Mouse (Mus musculus): Measurements from ENCODE around the gene Fat1. TPM values are rescaled to one million over a fixed set of nuclear protein-coding genes. Genes with fewer than 3 reads are reported as not detected.

Gene Fat1
- total and polyA plus RNA-seq, 3 experiments, result 0.33 TPM; not detected in 2

- TF ChIP-seq TAL1 (conservative IDR thresholded peaks at IDR 0.05; ENCODE audit: low read depth, low read length) (no peak), GATA2 (IDR thresholded peaks at IDR 0.05; ENCODE audit: borderline replicate concordance, low read depth, low read length) (no peak), POLR2AphosphoS5 (IDR thresholded peaks at IDR 0.05; ENCODE audit: insufficient replicate concordance, low read depth, low read length) (no peak), GATA1 (IDR thresholded peaks at IDR 0.05; ENCODE audit: borderline replicate concordance, low read length) (no peak), CTCF (IDR thresholded peaks at IDR 0.05; ENCODE audit: low read depth, low read length) (no peak)
- no peak overlapping the region for H3K4me3 ChIP-seq (ENCODE audit: low read depth, low read length)
- H3K9me3 ChIP-seq (replicated peaks), result peaks cover 36% of the 10 kb centered on the region
- ATAC-seq (ENCODE audit: extremely low read depth, insufficient number of reproducible peaks, low FRiP score, poor library complexity, severe bottlenecking) (no peak), DNase-seq (ENCODE audit: low spot score) (no peak)
- no peaks in the 10 kb centered on the region for H3K4me1 ChIP-seq (ENCODE audit: insufficient read depth, low read depth, low read length)
- no peaks in the 10 kb centered on the region for H3K36me3 ChIP-seq (replicated peaks)
- H3K27me3 ChIP-seq (ENCODE audit: insufficient read depth, low read length), result no peaks in the 10 kb centered on the region
Observed at GRCm38 (mm10) chr8:44970093-44970492, 34.8 kb downstream of the Fat1 start.

GRCm38 (mm10) chr8:44971346-44971745 is 36.1 kb downstream of the Fat1 start:
- Histone ChIP-seq H3K4me3 (ENCODE audit: low read depth, low read length) (no peak overlapping the region), H3K9me3 (replicated peaks) (peaks cover 39% of the 10 kb centered on the region), H3K4me1 (ENCODE audit: insufficient read depth, low read depth, low read length) (no peaks in the 10 kb centered on the region), H3K36me3 (replicated peaks) (no peaks in the 10 kb centered on the region), H3K27me3 (ENCODE audit: insufficient read depth, low read length) (no peaks in the 10 kb centered on the region)
- TF ChIP-seq POLR2AphosphoS5 (IDR thresholded peaks at IDR 0.05; ENCODE audit: insufficient replicate concordance, low read depth, low read length), result no peak
- TF ChIP-seq CTCF (IDR thresholded peaks at IDR 0.05; ENCODE audit: low read depth, low read length), result no peak
- TF ChIP-seq TAL1 (conservative IDR thresholded peaks at IDR 0.05; ENCODE audit: low read depth, low read length), result no peak
- no peak for TF ChIP-seq GATA1 (IDR thresholded peaks at IDR 0.05; ENCODE audit: borderline replicate concordance, low read length)
- no peak for TF ChIP-seq GATA2 (IDR thresholded peaks at IDR 0.05; ENCODE audit: borderline replicate concordance, low read depth, low read length)
- ATAC-seq (ENCODE audit: extremely low read depth, insufficient number of reproducible peaks, low FRiP score, poor library complexity, severe bottlenecking) (no peak), DNase-seq (ENCODE audit: low spot score) (no peak)

GRCm38 (mm10) chr8:44971964-44972363 is 36.7 kb downstream of the Fat1 start:
- Histone ChIP-seq H3K9me3 (replicated peaks) (peaks cover 46% of the 10 kb centered on the region), H3K27me3 (ENCODE audit: insufficient read depth, low read length) (no peaks in the 10 kb centered on the region), H3K4me1 (ENCODE audit: insufficient read depth, low read depth, low read length) (no peaks in the 10 kb centered on the region), H3K4me3 (ENCODE audit: low read depth, low read length) (no peak overlapping the region), H3K36me3 (replicated peaks) (no peaks in the 10 kb centered on the region)
- ATAC-seq (ENCODE audit: extremely low read depth, insufficient number of reproducible peaks, low FRiP score, poor library complexity, severe bottlenecking) (no peak), DNase-seq (ENCODE audit: low spot score) (no peak)
- TF ChIP-seq TAL1 (conservative IDR thresholded peaks at IDR 0.05; ENCODE audit: low read depth, low read length) (no peak), GATA1 (IDR thresholded peaks at IDR 0.05; ENCODE audit: borderline replicate concordance, low read length) (no peak), GATA2 (IDR thresholded peaks at IDR 0.05; ENCODE audit: borderline replicate concordance, low read depth, low read length) (no peak), POLR2AphosphoS5 (IDR thresholded peaks at IDR 0.05; ENCODE audit: insufficient replicate concordance, low read depth, low read length) (no peak), CTCF (IDR thresholded peaks at IDR 0.05; ENCODE audit: low read depth, low read length) (no peak)

DNA sequence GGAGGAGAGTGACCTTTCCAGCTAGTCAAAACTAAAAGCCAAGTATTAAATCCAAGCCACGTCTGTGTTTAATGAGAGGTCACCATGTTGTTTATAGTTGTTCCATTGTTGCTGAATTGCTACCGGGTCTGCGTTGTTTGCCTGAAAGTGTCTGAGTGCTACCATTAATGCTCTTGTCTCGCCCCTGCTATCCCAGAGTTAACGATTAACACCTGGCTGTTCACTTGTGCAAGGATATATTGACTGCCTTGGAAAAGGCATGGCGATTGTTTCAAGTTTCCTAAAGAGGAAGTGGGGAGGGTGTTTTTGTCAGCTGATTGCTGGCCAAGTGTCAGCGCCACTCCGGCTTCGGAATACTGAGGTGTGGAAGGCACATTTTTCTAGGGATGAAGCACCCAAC is 39.9 kb downstream of the Fat1 start:
- Histone ChIP-seq H3K27me3 (ENCODE audit: insufficient read depth, low read length) (no peaks in the 10 kb centered on the region), H3K4me3 (ENCODE audit: low read depth, low read length) (no peak overlapping the region), H3K9me3 (replicated peaks) (peaks cover 54% of the 10 kb centered on the region), H3K36me3 (replicated peaks) (no peaks in the 10 kb centered on the region), H3K4me1 (ENCODE audit: insufficient read depth, low read depth, low read length) (no peaks in the 10 kb centered on the region)
- TF ChIP-seq TAL1 (conservative IDR thresholded peaks at IDR 0.05; ENCODE audit: low read depth, low read length) (no peak), GATA1 (IDR thresholded peaks at IDR 0.05; ENCODE audit: borderline replicate concordance, low read length) (no peak)
- ATAC-seq (ENCODE audit: extremely low read depth, insufficient number of reproducible peaks, low FRiP score, poor library complexity, severe bottlenecking), result no peak
- DNase-seq (ENCODE audit: low spot score), result no peak

DNA sequence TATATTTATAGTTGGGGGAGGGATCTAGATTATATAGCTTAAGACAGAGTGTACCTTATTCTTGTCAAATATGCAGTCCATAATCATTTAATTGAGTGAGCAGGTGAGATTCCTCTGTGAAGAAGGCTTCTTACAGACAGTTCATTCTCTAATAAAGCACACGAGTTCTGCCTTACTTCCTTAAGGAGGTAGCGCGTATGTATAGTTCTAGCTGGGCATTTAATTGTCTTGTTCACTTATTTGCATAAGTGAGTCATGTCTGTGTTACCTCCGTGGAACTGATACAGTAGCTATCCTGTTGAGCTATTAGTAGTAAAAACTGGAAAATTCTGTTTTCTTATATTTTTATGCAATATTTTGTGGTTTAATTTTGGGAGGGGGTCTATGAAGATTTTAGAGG is 40.4 kb downstream of the Fat1 start:
- DNase-seq (ENCODE audit: low spot score), result no peak
- no peaks in the 10 kb centered on the region for H3K4me1 ChIP-seq (ENCODE audit: insufficient read depth, low read depth, low read length)
- no peak for ATAC-seq (ENCODE audit: extremely low read depth, insufficient number of reproducible peaks, low FRiP score, poor library complexity, severe bottlenecking)
- no peak overlapping the region for H3K4me3 ChIP-seq (ENCODE audit: low read depth, low read length)
- H3K27me3 ChIP-seq (ENCODE audit: insufficient read depth, low read length), result no peaks in the 10 kb centered on the region
- H3K36me3 ChIP-seq (replicated peaks), result no peaks in the 10 kb centered on the region
- no peak for TF ChIP-seq CTCF (IDR thresholded peaks at IDR 0.05; ENCODE audit: low read depth, low read length)
- TF ChIP-seq GATA2 (IDR thresholded peaks at IDR 0.05; ENCODE audit: borderline replicate concordance, low read depth, low read length), result no peak
- no peak for TF ChIP-seq TAL1 (conservative IDR thresholded peaks at IDR 0.05; ENCODE audit: low read depth, low read length)
- no peak for TF ChIP-seq POLR2AphosphoS5 (IDR thresholded peaks at IDR 0.05; ENCODE audit: insufficient replicate concordance, low read depth, low read length)
- TF ChIP-seq GATA1 (IDR thresholded peaks at IDR 0.05; ENCODE audit: borderline replicate concordance, low read length), result no peak
- H3K9me3 ChIP-seq (replicated peaks), result peaks cover 54% of the 10 kb centered on the region

DNA sequence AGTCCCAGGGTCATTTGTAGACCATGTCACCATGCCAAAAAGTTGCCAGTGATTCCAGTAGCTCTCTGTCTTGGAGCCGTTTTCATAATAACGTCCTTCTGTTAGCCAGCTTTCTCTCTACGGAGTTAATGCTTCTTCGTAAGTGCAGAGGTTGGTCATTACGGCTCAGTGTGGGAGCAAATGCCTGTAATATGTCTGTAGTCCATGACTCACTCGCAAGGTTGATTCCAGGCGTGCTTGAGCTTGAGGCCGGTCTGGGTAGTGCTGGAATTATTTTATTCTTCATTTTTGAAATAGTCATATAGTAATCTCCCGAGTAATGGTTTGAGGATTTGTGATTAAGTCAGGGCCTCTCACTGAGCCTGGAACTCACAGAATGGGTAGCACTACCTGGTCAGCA is 43.4 kb downstream of the Fat1 start:
- DNase-seq (ENCODE audit: low spot score), result no peak
- no peaks in the 10 kb centered on the region for H3K36me3 ChIP-seq (replicated peaks)
- no peak for ATAC-seq (ENCODE audit: extremely low read depth, insufficient number of reproducible peaks, low FRiP score, poor library complexity, severe bottlenecking)
- no peaks in the 10 kb centered on the region for H3K27me3 ChIP-seq (ENCODE audit: insufficient read depth, low read length)
- no peak overlapping the region for H3K4me3 ChIP-seq (ENCODE audit: low read depth, low read length)
- H3K9me3 ChIP-seq (replicated peaks), result peaks cover 54% of the 10 kb centered on the region
- H3K4me1 ChIP-seq (ENCODE audit: insufficient read depth, low read depth, low read length), result no peaks in the 10 kb centered on the region
- TF ChIP-seq POLR2AphosphoS5 (IDR thresholded peaks at IDR 0.05; ENCODE audit: insufficient replicate concordance, low read depth, low read length), result no peak
- no peak for TF ChIP-seq GATA2 (IDR thresholded peaks at IDR 0.05; ENCODE audit: borderline replicate concordance, low read depth, low read length)
- TF ChIP-seq TAL1 (conservative IDR thresholded peaks at IDR 0.05; ENCODE audit: low read depth, low read length), result no peak
- TF ChIP-seq CTCF (IDR thresholded peaks at IDR 0.05; ENCODE audit: low read depth, low read length), result no peak
- TF ChIP-seq GATA1 (IDR thresholded peaks at IDR 0.05; ENCODE audit: borderline replicate concordance, low read length), result no peak

DNA sequence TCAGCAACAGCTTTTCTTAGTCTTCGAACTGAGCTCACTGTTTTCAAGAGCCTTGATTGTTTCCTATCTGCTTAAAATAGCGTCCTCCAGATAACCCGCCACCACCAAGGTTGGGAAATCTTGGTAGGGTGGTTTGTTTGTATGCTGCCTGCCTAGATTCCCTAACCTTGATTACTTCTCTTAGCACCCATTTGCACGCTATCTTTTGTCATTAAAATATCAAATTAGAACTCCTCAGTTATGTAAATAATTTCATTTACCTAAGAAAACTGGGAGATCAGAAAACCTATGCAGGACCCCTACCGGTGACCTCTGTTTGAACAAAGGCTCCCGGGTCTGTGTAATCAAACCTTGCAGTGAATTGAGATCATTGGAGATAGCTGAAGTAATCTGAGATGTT is 44.0 kb downstream of the Fat1 start:
- DNase-seq (ENCODE audit: low spot score) (no peak), ATAC-seq (ENCODE audit: extremely low read depth, insufficient number of reproducible peaks, low FRiP score, poor library complexity, severe bottlenecking) (no peak)
- Histone ChIP-seq H3K36me3 (replicated peaks) (no peaks in the 10 kb centered on the region), H3K4me1 (ENCODE audit: insufficient read depth, low read depth, low read length) (no peaks in the 10 kb centered on the region), H3K27me3 (ENCODE audit: insufficient read depth, low read length) (no peaks in the 10 kb centered on the region), H3K9me3 (replicated peaks) (peaks cover 53% of the 10 kb centered on the region), H3K4me3 (ENCODE audit: low read depth, low read length) (no peak overlapping the region)
- TF ChIP-seq CTCF (IDR thresholded peaks at IDR 0.05; ENCODE audit: low read depth, low read length) (no peak), POLR2AphosphoS5 (IDR thresholded peaks at IDR 0.05; ENCODE audit: insufficient replicate concordance, low read depth, low read length) (no peak), GATA1 (IDR thresholded peaks at IDR 0.05; ENCODE audit: borderline replicate concordance, low read length) (no peak), GATA2 (IDR thresholded peaks at IDR 0.05; ENCODE audit: borderline replicate concordance, low read depth, low read length) (no peak), TAL1 (conservative IDR thresholded peaks at IDR 0.05; ENCODE audit: low read depth, low read length) (no peak)
